Mouse (Mus musculus) small intestine, adult 2 months (tissue): ENCODE data around the gene Slc25a43. TPM values are rescaled to one million over a fixed set of nuclear protein-coding genes. Genes with fewer than 3 reads are reported as not detected.
"Not testable (repeated sequence)": the region's sequence is repeated elsewhere in the genome, so short reads cannot be mapped to it uniquely, and the experiment has no call there.

Experiments used
- H3K27ac ChIP-seq: fragments of 200-500 bp; 2 replicates; pipeline ENCODE4 v1.5.1; 2012; ENCODE audit warnings: low read depth, low read length, control low read depth, inconsistent platforms; ENCODE audit not compliant: insufficient read depth
- H3K27me3 ChIP-seq: fragments of 200-500 bp; 2 replicates; pipeline ENCODE4 v1.6.1; 2012; ENCODE audit warnings: mild to moderate bottlenecking, moderate library complexity, low read length, inconsistent platforms; ENCODE audit not compliant: control insufficient read depth, insufficient read depth
- H3K36me3 ChIP-seq: fragments of 200-500 bp; 2 replicates; pipeline ENCODE4 v1.6.1; 2012; ENCODE audit warnings: mild to moderate bottlenecking, low read length, control low read depth, inconsistent platforms; ENCODE audit not compliant: control insufficient read depth, insufficient read depth
- H3K4me1 ChIP-seq: fragments of 200-500 bp; 2 replicates; pipeline ENCODE4 v1.6.1; 2012; ENCODE audit warnings: low read length, inconsistent platforms, mixed read lengths; ENCODE audit not compliant: control insufficient read depth, insufficient read depth, insufficient read length
- H3K4me3 ChIP-seq: fragments of 200-500 bp; 2 replicates; pipeline ENCODE4 v1.5.1; 2012; ENCODE audit warnings: low read depth, mild to moderate bottlenecking, control low read depth, inconsistent platforms, low read length, moderate library complexity
- CTCF ChIP-seq: fragments of 200-500 bp; IDR thresholded peaks from 2 replicates; pipeline ENCODE4 v1.5.1; 2012; ENCODE audit warnings: low read depth, mild to moderate bottlenecking, control low read depth, inconsistent platforms, low read length, moderate library complexity, mixed read lengths; ENCODE audit not compliant: insufficient replicate concordance, insufficient read length; ENCODE audit errors: extremely low read depth
- POLR2A ChIP-seq: fragments of 200-500 bp; IDR thresholded peaks from 2 replicates; pipeline ENCODE4 v1.6.1; 2012; ENCODE audit warnings: low read depth, mild to moderate bottlenecking, control low read depth, inconsistent platforms, low read length, moderate library complexity
- WGBS: fragments of 180-500 bp; shearing (Covaris S2); methylation state at CpG from one replicate; pipeline ENCODE4 v1.1.7; 2018; 5-methylcytosine and 5-hydroxymethylcytosine counted together
- polyA plus RNA-seq: library from polyadenylated mRNA; depleted of rRNA; stranded (reverse); fragments of >200 nt; gene quantifications from 2 replicates; pipeline ENCODE4 v1.2.3, GENCODE M21; 2012

Gene Slc25a43
- polyA plus RNA-seq, 1 experiment: 1.1 TPM

DNA sequence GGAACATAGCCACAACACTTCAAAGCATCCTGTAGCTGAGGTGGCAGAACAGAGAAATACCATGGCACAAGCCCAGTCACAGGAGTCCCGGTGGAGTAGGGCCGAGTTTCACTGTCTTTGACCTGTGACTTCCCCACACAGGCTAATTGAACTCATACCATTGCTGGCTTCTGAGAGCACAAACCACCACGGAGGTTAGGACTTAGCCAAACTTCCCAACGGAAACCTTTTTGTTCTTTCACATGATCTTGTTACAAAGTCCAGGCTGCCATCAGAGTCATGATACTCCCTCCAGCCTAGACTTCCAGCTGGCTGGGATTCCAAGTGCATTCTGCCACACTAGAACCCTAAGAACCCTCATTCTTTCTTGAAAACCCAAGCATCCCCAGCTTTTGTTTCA is 34.2 kb downstream of the Slc25a43 start:
- TF ChIP-seq POLR2A (no peak), CTCF (no peak)
- no peaks in the 10 kb centered on the region for H3K27me3 ChIP-seq
- H3K4me3 ChIP-seq: no peak overlapping the region
- WGBS: 52% methylated on average over 4 of the region's 4 CpGs
- no peaks in the 10 kb centered on the region for H3K4me1 ChIP-seq
- H3K27ac ChIP-seq: no peak overlapping the region
- H3K36me3 ChIP-seq: no peaks in the 10 kb centered on the region

- Histone ChIP-seq H3K27ac (no peak overlapping the region), H3K36me3 (no peaks in the 10 kb centered on the region), H3K27me3 (no peaks in the 10 kb centered on the region), H3K4me1 (no peaks in the 10 kb centered on the region; the same call in 1 of the 2 replicates), H3K4me3 (no peak overlapping the region)
- 30% methylated on average over 4 of the region's 4 CpGs for WGBS
- TF ChIP-seq CTCF (no peak), POLR2A (no peak)
These were observed 45.9 kb downstream of the Slc25a43 start for GRCm38 (mm10) chrX:36789360-36789759.

DNA sequence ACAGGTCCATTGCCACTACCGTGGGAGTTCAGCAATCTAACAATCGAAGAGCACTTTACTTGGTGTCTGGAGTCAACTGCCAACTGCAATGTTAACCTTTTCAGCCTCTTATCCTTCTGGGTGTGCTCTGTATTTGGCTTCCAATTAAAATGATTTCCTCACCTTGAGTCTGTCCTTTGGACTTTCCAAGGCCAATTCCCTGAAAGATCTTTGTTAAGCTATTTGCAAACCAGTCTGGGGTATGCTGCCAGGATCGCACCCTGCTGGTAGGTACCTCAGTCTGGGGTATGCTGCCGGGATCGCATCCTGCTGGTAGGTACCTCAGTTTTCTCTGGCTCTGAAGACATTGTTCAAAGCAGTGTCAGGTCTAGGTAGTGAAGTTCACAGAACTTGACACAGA is 51.1 kb downstream of the Slc25a43 start:
- Histone ChIP-seq H3K4me3 (no peak overlapping the region; the same call in 1 of the 2 replicates), H3K27ac (peak overlapping the region; percentile 82), H3K36me3 (peaks cover 16% of the 10 kb centered on the region), H3K4me1 (peaks cover 2% of the 10 kb centered on the region; the same call in 1 of the 2 replicates), H3K27me3 (no peaks in the 10 kb centered on the region)
- TF ChIP-seq CTCF (no peak), POLR2A (no peak)
- WGBS: 38% methylated on average over 5 of the region's 5 CpGs

DNA sequence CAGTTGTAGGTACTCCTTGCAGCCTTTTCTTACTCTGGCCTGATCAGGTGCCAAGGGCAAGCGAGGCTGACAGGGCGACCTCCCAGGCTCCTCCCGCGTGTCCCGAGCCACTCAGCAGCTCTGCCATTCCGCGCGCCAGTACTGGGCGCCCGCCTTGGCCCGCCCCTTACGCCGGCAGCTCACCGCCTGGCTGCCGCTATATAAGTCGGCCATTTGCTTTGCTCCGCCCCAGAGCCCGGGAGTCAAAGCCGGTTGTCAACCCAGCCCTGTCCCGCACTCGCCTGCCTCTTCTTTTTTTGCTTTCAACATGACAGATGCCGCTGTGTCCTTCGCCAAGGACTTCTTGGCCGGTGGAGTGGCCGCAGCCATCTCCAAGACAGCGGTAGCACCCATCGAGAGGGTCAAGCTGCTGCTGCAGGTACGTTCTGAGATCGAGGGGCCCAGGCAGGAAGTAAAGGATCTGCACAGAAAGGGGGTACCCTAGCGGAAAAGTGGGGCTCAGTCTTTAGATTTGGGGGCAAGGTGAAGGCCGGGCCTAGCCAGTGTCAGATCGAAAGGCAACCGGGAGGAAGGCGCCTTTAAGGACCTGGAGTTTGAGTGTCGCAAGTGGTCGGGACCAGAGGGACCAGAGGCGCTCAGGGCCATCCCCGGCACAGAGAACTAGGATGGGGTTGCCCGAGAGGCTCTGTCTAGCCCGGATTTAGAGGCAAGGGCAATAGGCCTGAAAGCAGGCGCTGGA is 52.1 kb downstream of the Slc25a43 start, which contains the start of gene Slc25a5:
Slc25a5 (plus strand) TSS at position 228 of the 739 bp plus-strand sequence.
- H3K27ac ChIP-seq: peak within 1 kb of the TSS; percentile 98
- WGBS: 11% methylated on average over 41 of the region's 41 CpGs
- peak within 1 kb of the TSS; percentile 96 for H3K4me3 ChIP-seq
- H3K36me3 ChIP-seq: peaks cover 16% of the 10 kb centered on the region
- H3K4me1 ChIP-seq: peaks cover 2% of the 10 kb centered on the region; the same call in 1 of the 2 replicates
- H3K27me3 ChIP-seq: no peaks in the 10 kb centered on the region
- TF ChIP-seq POLR2A (peak; percentile 87), CTCF (no peak)

GRCm38 (mm10) chrX:36796163-36796581 is 52.7 kb downstream of the Slc25a43 start:
- TF ChIP-seq CTCF (peak; percentile 61), POLR2A (no peak; the same call in 1 of the 2 replicates)
- peak overlapping the region; percentile 98 for H3K27ac ChIP-seq
- peaks cover 16% of the 10 kb centered on the region for H3K36me3 ChIP-seq
- 11% methylated on average over 41 of the region's 41 CpGs for WGBS
- H3K4me3 ChIP-seq: peak overlapping the region; percentile 96
- peaks cover 2% of the 10 kb centered on the region; the same call in 1 of the 2 replicates for H3K4me1 ChIP-seq
- H3K27me3 ChIP-seq: no peaks in the 10 kb centered on the region

DNA sequence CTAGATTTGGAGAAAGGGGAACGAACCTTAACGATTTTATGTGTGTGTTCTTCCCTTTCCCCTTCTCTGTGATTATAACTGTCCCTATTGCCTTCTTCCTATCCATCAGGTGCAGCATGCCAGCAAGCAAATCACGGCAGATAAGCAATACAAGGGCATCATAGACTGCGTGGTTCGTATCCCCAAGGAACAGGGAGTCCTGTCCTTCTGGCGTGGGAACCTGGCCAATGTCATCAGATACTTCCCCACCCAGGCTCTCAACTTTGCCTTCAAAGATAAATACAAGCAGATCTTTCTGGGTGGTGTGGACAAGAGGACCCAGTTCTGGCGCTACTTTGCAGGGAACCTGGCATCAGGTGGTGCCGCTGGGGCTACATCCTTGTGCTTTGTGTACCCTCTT is 53.3 kb downstream of the Slc25a43 start:
- WGBS: 27% methylated on average over 8 of the region's 8 CpGs
- H3K27ac ChIP-seq: peak overlapping the region; percentile 98
- not testable (repeated sequence) for H3K27me3 ChIP-seq, H3K4me1 ChIP-seq
- H3K4me3 ChIP-seq: peak overlapping the region; percentile 96
- H3K36me3 ChIP-seq: peaks cover 16% of the 10 kb centered on the region

- 30% methylated on average over 6 of the region's 6 CpGs for WGBS
- Histone ChIP-seq H3K4me1 (peaks cover 5% of the 10 kb centered on the region; the same call in 1 of the 2 replicates), H3K27ac (no peak overlapping the region), H3K27me3 (no peaks in the 10 kb centered on the region), H3K36me3 (peaks cover 16% of the 10 kb centered on the region), H3K4me3 (no peak overlapping the region)
- TF ChIP-seq CTCF: no peak
- no peak for TF ChIP-seq POLR2A
These were observed 55.8 kb downstream of the Slc25a43 start for GRCm38 (mm10) chrX:36799131-36799879.
